Mouse (Mus musculus) heart, embryonic 14.5 days (tissue): ENCODE results near the gene Bbs9. TPM values are rescaled to one million over a fixed set of nuclear protein-coding genes. Genes with fewer than 3 reads are reported as not detected.

Experiments used
- ATAC-seq: fragments of 200-750 bp; cut with Nextera tagmentation; 2 replicates; pipeline ENCODE4 v1.8.0; 2017; ENCODE audit warnings: low read depth, moderate TSS enrichment; ENCODE audit not compliant: insufficient number of reproducible peaks, insufficient read depth, low FRiP score
- H3K27ac ChIP-seq, 2 experiments: fragments of 200-500 bp in 1 of 2; fragments of 300-500 bp in 1 of 2; sonication (generic) in 1 of 2; replicated peaks in 1 of 2; 2 replicates each; pipeline ENCODE4 v1.5.1; 2012 to 2014; ENCODE audit warnings: low read depth in 2 of 2, low read length in 2 of 2, control low read depth in 1 of 2, mild to moderate bottlenecking in 1 of 2, mixed read lengths in 1 of 2; ENCODE audit not compliant: control insufficient read depth in 1 of 2, insufficient read depth in 1 of 2
- H3K27me3 ChIP-seq: fragments of 300-500 bp; sonication (generic); 2 replicates; pipeline ENCODE4 v1.6.1; 2014; ENCODE audit warnings: mild to moderate bottlenecking, low read length, control low read depth; ENCODE audit not compliant: control insufficient read depth, insufficient read depth
- H3K36me3 ChIP-seq: fragments of 300-500 bp; sonication (generic); 2 replicates; pipeline ENCODE4 v1.6.1; 2014; ENCODE audit warnings: mild to moderate bottlenecking, control low read depth, low read length, mixed read lengths; ENCODE audit not compliant: control insufficient read depth, insufficient read depth
- H3K4me1 ChIP-seq, 2 experiments: fragments of 200-500 bp in 1 of 2; fragments of 300-500 bp in 1 of 2; sonication (generic) in 1 of 2; 2 replicates each; pipeline ENCODE4 v1.6.1; 2012 to 2014; ENCODE audit warnings: low read length in 2 of 2, control low read depth in 1 of 2, mixed read lengths in 1 of 2; ENCODE audit not compliant: control insufficient read depth in 2 of 2, insufficient read depth in 2 of 2
- H3K4me2 ChIP-seq: fragments of 300-500 bp; sonication (generic); 2 replicates; pipeline ENCODE4 v1.6.1; 2014; ENCODE audit warnings: mild to moderate bottlenecking, low read length
- H3K4me3 ChIP-seq, 2 experiments: fragments of 200-500 bp in 1 of 2; fragments of 300-500 bp in 1 of 2; sonication (generic) in 1 of 2; 2 replicates each; pipeline ENCODE4 v1.5.1; 2012 to 2014; ENCODE audit warnings: low read length in 2 of 2, mild to moderate bottlenecking in 2 of 2, control low read depth in 1 of 2, low read depth in 1 of 2, moderate library complexity in 1 of 2; ENCODE audit not compliant: control insufficient read depth in 1 of 2, insufficient read depth in 1 of 2
- H3K9ac ChIP-seq: fragments of 300-500 bp; sonication (generic); 2 replicates; pipeline ENCODE4 v1.6.1; 2014; ENCODE audit warnings: mild to moderate bottlenecking, low read length
- H3K9me3 ChIP-seq: fragments of 300-500 bp; sonication (generic); 2 replicates; pipeline ENCODE4 v1.6.1; 2016; ENCODE audit warnings: low read length, control low read depth; ENCODE audit not compliant: control insufficient read depth
- WGBS: fragments of 180-500 bp; shearing (Covaris S2); extraction: QIAGEN DNeasy Blood & Tissue Kit; methylation state at CpG from one replicate; pipeline ENCODE4 v1.1.7; 2014; 5-methylcytosine and 5-hydroxymethylcytosine counted together
- polyA plus RNA-seq: library from polyadenylated mRNA; unstranded; fragments of >200 nt; fragmentation: Nextera tagmentation; extraction: Ambion mirVana; gene quantifications from 2 replicates; pipeline ENCODE4 v1.2.1, GENCODE M21; 2014

Bbs9 gene
- polyA plus RNA-seq, 1 experiment from 2014 or later = 11.6 TPM

GRCm38 (mm10) chr9:22515076-22515475, 39.6 kb downstream of the Bbs9 start:
- Histone ChIP-seq H3K9ac (no peak overlapping the region), H3K27me3 (no peaks in the 10 kb centered on the region), H3K36me3 (no peaks in the 10 kb centered on the region), H3K4me2 (no peak overlapping the region), H3K9me3 (no peaks in the 10 kb centered on the region), H3K4me1 (no peaks in the 10 kb centered on the region), H3K27ac (no peak overlapping the region), H3K4me3 (no peak overlapping the region)
- WGBS = 75% methylated on average over 4 of the region's 4 CpGs
- ATAC-seq = no peak

- 88% methylated on average over 3 of the region's 3 CpGs for WGBS
- peaks cover 6% of the 10 kb centered on the region; the same call in 1 of the 2 replicates for H3K9me3 ChIP-seq
Measured at GRCm38 (mm10) chr9:22518394-22519041, 43.0 kb downstream of the Bbs9 start.

GRCm38 (mm10) chr9:22523460-22523859, 47.9 kb downstream of the Bbs9 start:
- WGBS = 97% methylated on average over 1 of the region's 1 CpGs
- Histone ChIP-seq H3K27ac (no peak overlapping the region), H3K9ac (no peak overlapping the region), H3K27me3 (no peaks in the 10 kb centered on the region), H3K4me3 (no peak overlapping the region), H3K4me1 (no peaks in the 10 kb centered on the region), H3K9me3 (peaks cover 6% of the 10 kb centered on the region; the same call in 1 of the 2 replicates), H3K36me3 (no peaks in the 10 kb centered on the region), H3K4me2 (no peak overlapping the region)
- ATAC-seq = no peak

More at GRCm38 (mm10) chr9:22518394-22519041, 43.0 kb downstream of the Bbs9 start:
- Histone ChIP-seq H3K27ac (no peak overlapping the region), H3K27me3 (no peaks in the 10 kb centered on the region), H3K9ac (no peak overlapping the region), H3K4me3 (no peak overlapping the region), H3K4me2 (no peak overlapping the region), H3K4me1 (no peaks in the 10 kb centered on the region), H3K36me3 (no peaks in the 10 kb centered on the region)
- no peak for ATAC-seq

GRCm38 (mm10) chr9:22530734-22531489, 55.4 kb downstream of the Bbs9 start:
- ATAC-seq = no peak
- no peak overlapping the region for H3K9ac ChIP-seq
- no peaks in the 10 kb centered on the region; a peak in 1 of 4 replicates for H3K4me1 ChIP-seq
- no peak overlapping the region for H3K27ac ChIP-seq
- no peaks in the 10 kb centered on the region for H3K36me3 ChIP-seq
- 46% methylated on average over 3 of the region's 3 CpGs for WGBS
- H3K27me3 ChIP-seq = no peaks in the 10 kb centered on the region
- H3K9me3 ChIP-seq = no peaks in the 10 kb centered on the region
- no peak overlapping the region for H3K4me2 ChIP-seq
- H3K4me3 ChIP-seq = no peak overlapping the region

GRCm38 (mm10) chr9:22532112-22532511, 56.6 kb downstream of the Bbs9 start:
- Histone ChIP-seq H3K4me3 (no peak overlapping the region), H3K9ac (no peak overlapping the region), H3K27ac (no peak overlapping the region), H3K4me1 (no peaks in the 10 kb centered on the region; a peak in 1 of 4 replicates), H3K27me3 (no peaks in the 10 kb centered on the region), H3K9me3 (no peaks in the 10 kb centered on the region), H3K36me3 (no peaks in the 10 kb centered on the region), H3K4me2 (no peak overlapping the region)
- no peak for ATAC-seq
- WGBS = 85% methylated on average over 5 of the region's 5 CpGs

GRCm38 (mm10) chr9:22532810-22533447, 57.4 kb downstream of the Bbs9 start:
- Histone ChIP-seq H3K4me3 (no peak overlapping the region), H3K9ac (no peak overlapping the region), H3K9me3 (no peaks in the 10 kb centered on the region), H3K27me3 (no peaks in the 10 kb centered on the region), H3K4me2 (no peak overlapping the region), H3K4me1 (no peaks in the 10 kb centered on the region; a peak in 1 of 4 replicates), H3K27ac (no peak overlapping the region), H3K36me3 (no peaks in the 10 kb centered on the region)
- 44% methylated on average over 9 of the region's 9 CpGs for WGBS
- no peak for ATAC-seq

GRCm38 (mm10) chr9:22537767-22538373, 62.4 kb downstream of the Bbs9 start:
- H3K4me2 ChIP-seq = no peak overlapping the region
- 91% methylated on average over 11 of the region's 11 CpGs for WGBS

More at GRCm38 (mm10) chr9:22537767-22538373, 62.4 kb downstream of the Bbs9 start:
- Histone ChIP-seq H3K9me3 (no peaks in the 10 kb centered on the region), H3K9ac (no peak overlapping the region), H3K27me3 (no peaks in the 10 kb centered on the region), H3K27ac (no peak overlapping the region), H3K4me1 (peaks cover 0 to 3% of the 10 kb centered on the region in 2 experiments; a peak in 2 of 4 replicates), H3K36me3 (no peaks in the 10 kb centered on the region), H3K4me3 (no peak overlapping the region)
- ATAC-seq = no peak
